Mouse (Mus musculus): ENCODE results near the gene Camkk2. TPM values are rescaled to one million over a fixed set of nuclear protein-coding genes. Genes with fewer than 3 reads are reported as not detected.

Camkk2 gene
- polyA plus RNA-seq, 1 experiment = 21.2 TPM

GRCm38 (mm10) chr5:122743880-122744422, 35.3 kb downstream of the Camkk2 start:
- Histone ChIP-seq H3K4me3 (ENCODE audit: extremely low read depth, insufficient read depth, insufficient read length) (no peak overlapping the region), H3K27me3 (ENCODE audit: control insufficient read depth, insufficient read depth, low read length) (no peaks in the 10 kb centered on the region), H3K4me1 (ENCODE audit: control insufficient read depth, insufficient read depth, insufficient read length) (no peaks in the 10 kb centered on the region), H3K27ac (ENCODE audit: insufficient read depth, low read length) (no peak overlapping the region), H3K36me3 (ENCODE audit: control insufficient read depth, insufficient read depth, low read length) (peaks cover 23% of the 10 kb centered on the region)
- TF ChIP-seq CTCF (IDR thresholded peaks at IDR 0.05; ENCODE audit: extremely low read depth, insufficient read depth, insufficient read length, insufficient replicate concordance) (no peak), POLR2A (IDR thresholded peaks at IDR 0.05; ENCODE audit: low read depth, low read length) (no peak)
- WGBS = 94% methylated on average over 13 of the region's 13 CpGs
- DNase-seq (ENCODE audit: low read depth in 1 of 2, low spot score in 2 of 2) = no peak

GRCm38 (mm10) chr5:122736761-122737160, 42.4 kb downstream of the Camkk2 start:
- H3K27me3 ChIP-seq (ENCODE audit: control insufficient read depth, insufficient read depth, low read length) = no peaks in the 10 kb centered on the region
- no peak overlapping the region for H3K27ac ChIP-seq (ENCODE audit: insufficient read depth, low read length)
- 96% methylated on average over 15 of the region's 15 CpGs for WGBS
- H3K4me1 ChIP-seq (ENCODE audit: control insufficient read depth, insufficient read depth, insufficient read length) = peaks cover 11% of the 10 kb centered on the region; the same call in 1 of the 2 replicates
- H3K36me3 ChIP-seq (ENCODE audit: control insufficient read depth, insufficient read depth, low read length) = peaks cover 5% of the 10 kb centered on the region; the same call in 1 of the 2 replicates
- DNase-seq (ENCODE audit: low read depth in 1 of 2, low spot score in 2 of 2) = no peak
- no peak overlapping the region for H3K4me3 ChIP-seq (ENCODE audit: extremely low read depth, insufficient read depth, insufficient read length)
- no peak for TF ChIP-seq CTCF (IDR thresholded peaks at IDR 0.05; ENCODE audit: extremely low read depth, insufficient read depth, insufficient read length, insufficient replicate concordance)
- no peak for TF ChIP-seq POLR2A (IDR thresholded peaks at IDR 0.05; ENCODE audit: low read depth, low read length)

- TF ChIP-seq POLR2A (IDR thresholded peaks at IDR 0.05; ENCODE audit: low read depth, low read length) (no peak), CTCF (IDR thresholded peaks at IDR 0.05; ENCODE audit: extremely low read depth, insufficient read depth, insufficient read length, insufficient replicate concordance) (no peak)
- Histone ChIP-seq H3K27ac (ENCODE audit: insufficient read depth, low read length) (no peak overlapping the region), H3K36me3 (ENCODE audit: control insufficient read depth, insufficient read depth, low read length) (no peaks in the 10 kb centered on the region), H3K4me1 (ENCODE audit: control insufficient read depth, insufficient read depth, insufficient read length) (peaks cover 16% of the 10 kb centered on the region; the same call in 1 of the 2 replicates), H3K4me3 (ENCODE audit: extremely low read depth, insufficient read depth, insufficient read length) (no peak overlapping the region), H3K27me3 (ENCODE audit: control insufficient read depth, insufficient read depth, low read length) (no peaks in the 10 kb centered on the region)
- 91% methylated on average over 7 of the region's 7 CpGs for WGBS
- no peak for DNase-seq (ENCODE audit: low read depth in 1 of 2, low spot score in 2 of 2)
Measured at GRCm38 (mm10) chr5:122735853-122736252, 43.4 kb downstream of the Camkk2 start.

GRCm38 (mm10) chr5:122733881-122734280, 45.3 kb downstream of the Camkk2 start:
- H3K36me3 ChIP-seq (ENCODE audit: control insufficient read depth, insufficient read depth, low read length) = peaks cover 2% of the 10 kb centered on the region; the same call in 1 of the 2 replicates
- WGBS = 9% methylated on average over 17 of the region's 17 CpGs
- peaks cover 16% of the 10 kb centered on the region; the same call in 1 of the 2 replicates for H3K4me1 ChIP-seq (ENCODE audit: control insufficient read depth, insufficient read depth, insufficient read length)
- no peaks in the 10 kb centered on the region for H3K27me3 ChIP-seq (ENCODE audit: control insufficient read depth, insufficient read depth, low read length)
- TF ChIP-seq CTCF (IDR thresholded peaks at IDR 0.05; ENCODE audit: extremely low read depth, insufficient read depth, insufficient read length, insufficient replicate concordance) = no peak
- TF ChIP-seq POLR2A (IDR thresholded peaks at IDR 0.05; ENCODE audit: low read depth, low read length) = no peak
- H3K27ac ChIP-seq (ENCODE audit: insufficient read depth, low read length) = no peak overlapping the region
- peak overlapping the region; percentile 29; the same call in 1 of the 2 replicates for H3K4me3 ChIP-seq (ENCODE audit: extremely low read depth, insufficient read depth, insufficient read length)
- DNase-seq (ENCODE audit: low read depth in 1 of 2, low spot score in 2 of 2) = no peak

GRCm38 (mm10) chr5:122731991-122732673, 47.1 kb downstream of the Camkk2 start:
- 4% methylated on average over 15 of the region's 15 CpGs for WGBS
- TF ChIP-seq POLR2A (IDR thresholded peaks at IDR 0.05; ENCODE audit: low read depth, low read length) = no peak
- no peak for TF ChIP-seq CTCF (IDR thresholded peaks at IDR 0.05; ENCODE audit: extremely low read depth, insufficient read depth, insufficient read length, insufficient replicate concordance)
- no peak for DNase-seq (ENCODE audit: low read depth in 1 of 2, low spot score in 2 of 2)
- peaks cover 16% of the 10 kb centered on the region; the same call in 1 of the 2 replicates for H3K4me1 ChIP-seq (ENCODE audit: control insufficient read depth, insufficient read depth, insufficient read length)
- no peaks in the 10 kb centered on the region for H3K27me3 ChIP-seq (ENCODE audit: control insufficient read depth, insufficient read depth, low read length)
- peaks cover 9% of the 10 kb centered on the region for H3K36me3 ChIP-seq (ENCODE audit: control insufficient read depth, insufficient read depth, low read length)
- no peak overlapping the region for H3K4me3 ChIP-seq (ENCODE audit: extremely low read depth, insufficient read depth, insufficient read length)
- H3K27ac ChIP-seq (ENCODE audit: insufficient read depth, low read length) = peak overlapping the region; percentile 50

GRCm38 (mm10) chr5:122731321-122731720, 47.9 kb downstream of the Camkk2 start:
- Histone ChIP-seq H3K27me3 (ENCODE audit: control insufficient read depth, insufficient read depth, low read length) (no peaks in the 10 kb centered on the region), H3K36me3 (ENCODE audit: control insufficient read depth, insufficient read depth, low read length) (peaks cover 9% of the 10 kb centered on the region), H3K4me1 (ENCODE audit: control insufficient read depth, insufficient read depth, insufficient read length) (peaks cover 16% of the 10 kb centered on the region; the same call in 1 of the 2 replicates), H3K27ac (ENCODE audit: insufficient read depth, low read length) (peak overlapping the region; percentile 12; the same call in 1 of the 2 replicates), H3K4me3 (ENCODE audit: extremely low read depth, insufficient read depth, insufficient read length) (no peak overlapping the region)
- DNase-seq (ENCODE audit: low read depth in 1 of 2, low spot score in 2 of 2) = peak; percentile 40 to 72
- WGBS = 32% methylated on average over 8 of the region's 8 CpGs
- TF ChIP-seq CTCF (IDR thresholded peaks at IDR 0.05; ENCODE audit: extremely low read depth, insufficient read depth, insufficient read length, insufficient replicate concordance) (peak; percentile 88; the same call in 1 of the 2 replicates), POLR2A (IDR thresholded peaks at IDR 0.05; ENCODE audit: low read depth, low read length) (no peak)
